Mouse (Mus musculus): ENCODE results near the gene Pls3. TPM values are rescaled to one million over a fixed set of nuclear protein-coding genes. Genes with fewer than 3 reads are reported as not detected.
"Not testable (repeated sequence)": the region's sequence is repeated elsewhere in the genome, so short reads cannot be mapped to it uniquely, and the experiment has no call there.

Gene Pls3
- polyA plus RNA-seq, 1 experiment from 2014 or later: 85.9 TPM

DNA sequence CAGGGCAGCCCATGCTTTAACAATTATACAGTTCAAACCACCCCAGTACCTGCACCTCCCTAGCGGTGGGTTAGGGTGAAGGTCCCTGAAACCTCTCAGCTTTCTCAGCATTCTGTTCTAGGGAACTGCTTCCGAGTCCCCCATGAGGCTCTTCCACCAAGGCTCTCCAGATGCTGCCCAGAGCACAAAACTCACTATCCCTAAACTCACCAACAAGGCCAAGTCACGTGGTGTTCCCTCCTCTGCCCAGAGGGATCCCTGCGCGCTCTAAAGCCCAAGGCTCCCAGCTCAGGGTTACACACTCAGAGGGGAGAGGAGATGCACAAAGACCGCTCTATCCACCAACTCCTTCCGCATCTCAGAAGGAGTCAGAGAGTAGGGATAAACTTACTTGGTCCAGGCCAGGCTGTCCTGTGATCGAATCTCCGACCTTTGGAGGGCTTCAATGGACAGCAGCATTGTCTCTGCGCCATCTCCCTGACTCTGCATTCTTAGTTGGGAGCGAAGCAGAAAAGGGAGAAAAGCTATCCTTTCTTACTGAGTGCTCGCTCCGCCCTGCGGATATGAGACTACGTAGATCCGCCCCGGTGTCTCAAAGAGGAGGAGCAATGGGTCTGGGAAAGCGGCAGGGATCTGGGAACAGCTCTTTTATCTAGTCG lies 110.7 kb downstream of the Pls3 start:
- Histone ChIP-seq H3K9me3 (no peaks in the 10 kb centered on the region), H3K27ac (peak overlapping the region; percentile 81)

DNA sequence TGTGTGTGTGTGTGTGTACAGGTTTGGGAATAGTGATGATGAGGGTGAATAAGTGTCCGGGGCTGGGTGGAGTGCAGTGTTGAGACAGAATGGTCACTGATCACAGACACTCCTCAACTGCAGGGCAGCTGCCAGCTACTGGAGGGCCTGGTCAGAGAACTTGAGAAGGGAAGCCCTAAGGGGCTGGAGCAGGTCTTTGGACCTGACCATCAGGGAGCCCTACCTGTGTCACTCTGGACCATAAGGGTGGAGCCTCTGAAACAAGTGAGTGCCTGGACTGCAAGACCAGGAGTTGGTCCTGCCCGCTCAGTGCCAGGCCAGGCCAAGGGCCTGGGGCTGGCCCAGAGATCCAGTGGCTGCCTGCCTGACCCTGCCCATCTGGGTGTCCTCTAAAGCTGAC lies 115.5 kb downstream of the Pls3 start:
- H3K4me3 ChIP-seq (replicated peaks); H3K4me2 ChIP-seq; H3K9ac ChIP-seq; H3K4me1 ChIP-seq; H3K27me3 ChIP-seq (replicated peaks); ATAC-seq (ENCODE audit: insufficient read depth, low FRiP score, low read depth); H3K27ac ChIP-seq; H3K9me3 ChIP-seq; H3K36me3 ChIP-seq: not testable (repeated sequence)
- WGBS: 80% methylated on average over 2 of the region's 2 CpGs

More for the DNA sequence above, 110.7 kb downstream of the Pls3 start:
- Histone ChIP-seq H3K27me3 (replicated peaks) (no peaks in the 10 kb centered on the region), H3K4me2 (peak overlapping the region; percentile 52), H3K4me3 (replicated peaks) (peak overlapping the region; percentile 46), H3K4me1 (no peaks in the 10 kb centered on the region), H3K9ac (peak overlapping the region; percentile 20; the same call in 1 of the 2 replicates), H3K36me3 (no peaks in the 10 kb centered on the region)
- 12% methylated on average over 19 of the region's 19 CpGs for WGBS
- peak; percentile 88 for ATAC-seq (ENCODE audit: insufficient read depth, low FRiP score, low read depth)

DNA sequence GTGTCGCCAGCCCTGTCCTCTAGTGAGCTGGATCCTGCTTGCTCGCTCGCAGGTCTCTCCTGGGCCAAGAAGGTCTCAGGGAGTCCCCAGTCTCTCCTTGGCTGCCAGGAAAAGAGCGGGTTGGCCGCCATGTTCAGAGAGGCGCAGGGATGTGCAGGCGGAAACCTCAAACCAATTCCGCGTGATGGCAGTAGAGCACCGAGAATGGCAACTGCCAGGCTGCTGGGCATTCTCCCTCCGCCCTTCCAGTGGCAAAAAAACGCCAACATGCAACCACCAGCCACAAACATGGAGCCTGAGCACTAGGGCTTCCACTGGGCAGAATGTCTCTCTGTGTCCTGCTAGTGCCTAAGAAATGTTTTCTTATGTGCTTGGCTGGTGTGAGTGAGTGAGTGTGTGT lies 115.9 kb downstream of the Pls3 start:
- not testable (repeated sequence) for H3K9ac ChIP-seq; H3K27ac ChIP-seq; H3K4me3 ChIP-seq (replicated peaks); H3K4me2 ChIP-seq; H3K4me1 ChIP-seq; H3K9me3 ChIP-seq; H3K27me3 ChIP-seq (replicated peaks); H3K36me3 ChIP-seq; ATAC-seq (ENCODE audit: insufficient read depth, low FRiP score, low read depth)
- 65% methylated on average over 12 of the region's 12 CpGs for WGBS

DNA sequence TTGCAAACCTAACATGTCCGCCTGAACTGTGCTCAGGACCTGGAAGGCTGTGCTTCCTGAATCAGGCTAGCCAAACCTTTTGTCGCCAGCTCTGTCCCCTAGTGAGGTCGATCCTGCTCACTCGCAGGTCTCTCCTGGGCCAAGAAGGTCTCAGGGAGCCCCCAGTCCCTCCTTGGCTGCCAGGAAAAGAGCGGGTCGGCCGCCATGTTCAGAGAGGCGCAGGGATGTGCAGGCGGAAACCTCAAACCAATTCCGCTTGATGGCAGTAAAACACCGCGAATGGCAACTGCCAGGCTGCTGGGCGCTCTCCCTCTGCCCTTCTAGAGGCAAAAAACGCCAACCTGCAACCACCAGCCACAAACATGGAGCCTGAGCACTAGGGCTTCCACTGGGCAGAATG lies 117.0 kb downstream of the Pls3 start:
- WGBS: 73% methylated on average over 14 of the region's 14 CpGs
- not testable (repeated sequence) for H3K4me3 ChIP-seq (replicated peaks); H3K9ac ChIP-seq; H3K4me2 ChIP-seq; H3K27me3 ChIP-seq (replicated peaks); H3K4me1 ChIP-seq; H3K9me3 ChIP-seq; ATAC-seq (ENCODE audit: insufficient read depth, low FRiP score, low read depth); H3K36me3 ChIP-seq; H3K27ac ChIP-seq

DNA sequence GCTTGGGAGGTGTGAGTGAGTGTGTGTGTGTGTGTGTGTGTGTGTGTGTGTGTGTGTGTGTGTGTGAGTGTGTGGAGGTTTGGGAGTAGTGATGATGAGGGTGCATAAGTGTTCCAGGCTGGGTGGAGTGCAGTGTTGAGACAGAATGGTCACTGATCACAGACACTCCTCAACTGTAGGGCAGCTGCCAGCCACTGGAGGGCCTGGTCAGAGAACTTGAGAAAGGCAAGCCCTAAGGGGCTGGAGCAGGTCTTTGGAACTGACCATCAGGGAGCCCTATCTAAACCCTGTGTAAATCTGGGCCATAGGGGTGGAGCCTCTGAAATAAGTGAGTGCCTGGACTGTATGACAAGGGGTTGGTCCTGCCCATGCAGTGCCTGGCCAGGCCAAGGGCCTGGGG lies 120.5 kb downstream of the Pls3 start:
- not testable (repeated sequence) for H3K4me1 ChIP-seq; H3K4me3 ChIP-seq (replicated peaks); ATAC-seq (ENCODE audit: insufficient read depth, low FRiP score, low read depth); H3K27ac ChIP-seq; H3K27me3 ChIP-seq (replicated peaks); H3K36me3 ChIP-seq; H3K9ac ChIP-seq; H3K4me2 ChIP-seq; H3K9me3 ChIP-seq

DNA sequence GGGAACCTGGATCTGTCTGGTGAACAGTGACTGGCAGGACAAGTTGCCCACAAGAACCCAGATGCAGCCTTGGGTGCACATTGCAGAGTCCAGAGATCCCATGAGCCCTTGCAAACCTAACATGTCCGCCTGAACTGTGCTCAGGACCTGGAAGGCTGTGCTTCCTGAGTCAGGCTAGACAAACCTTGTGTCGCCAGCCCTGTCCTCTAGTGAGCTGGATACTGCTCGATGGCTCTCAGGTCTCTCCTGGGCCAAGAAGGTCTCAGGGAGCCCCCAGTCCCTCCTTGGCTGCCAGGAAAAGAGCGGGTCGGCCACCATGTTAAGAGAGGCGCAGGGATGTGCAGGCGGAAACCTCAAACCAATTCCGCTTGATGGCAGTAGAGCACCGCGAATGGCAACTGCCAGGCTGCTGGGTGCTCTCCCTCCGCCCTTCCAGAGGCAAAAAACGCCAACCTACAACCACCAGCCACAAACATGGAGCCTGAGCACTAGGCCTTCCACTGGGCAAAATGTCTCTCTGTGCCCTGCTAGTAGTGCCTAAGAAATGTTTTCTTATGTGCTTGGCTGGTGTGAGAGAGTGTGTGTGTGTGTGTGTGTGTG lies 124.8 kb downstream of the Pls3 start:
- not testable (repeated sequence) for H3K27me3 ChIP-seq (replicated peaks); H3K27ac ChIP-seq; ATAC-seq (ENCODE audit: insufficient read depth, low FRiP score, low read depth); H3K36me3 ChIP-seq; H3K9ac ChIP-seq; H3K4me3 ChIP-seq (replicated peaks); H3K4me1 ChIP-seq; H3K9me3 ChIP-seq; H3K4me2 ChIP-seq
- 73% methylated on average over 8 of the region's 12 CpGs for WGBS

DNA sequence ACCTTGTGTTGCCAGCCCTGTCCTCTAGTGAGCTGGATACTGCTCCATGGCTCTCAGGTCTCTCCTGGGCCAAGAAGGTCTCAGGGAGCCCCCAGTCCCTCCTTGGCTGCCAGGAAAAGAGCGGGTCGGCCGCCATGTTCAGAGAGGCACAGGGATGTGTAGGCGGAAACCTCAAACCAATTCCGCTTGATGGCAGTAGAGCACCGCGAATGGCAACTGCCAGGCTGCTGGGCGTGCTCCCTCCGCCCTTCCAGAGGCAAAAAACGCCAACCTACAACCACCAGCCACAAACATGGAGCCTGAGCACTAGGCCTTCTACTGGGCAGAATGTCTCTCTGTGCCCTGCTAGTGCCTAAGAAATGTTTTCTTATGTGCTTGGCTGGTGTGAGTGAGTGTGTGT lies 125.7 kb downstream of the Pls3 start:
- H3K27me3 ChIP-seq (replicated peaks); H3K27ac ChIP-seq; H3K9ac ChIP-seq; H3K4me2 ChIP-seq; H3K36me3 ChIP-seq; H3K4me3 ChIP-seq (replicated peaks); H3K9me3 ChIP-seq; H3K4me1 ChIP-seq; ATAC-seq (ENCODE audit: insufficient read depth, low FRiP score, low read depth): not testable (repeated sequence)
- whole genome bisulfite sequencing: 77% methylated on average over 9 of the region's 10 CpGs

DNA sequence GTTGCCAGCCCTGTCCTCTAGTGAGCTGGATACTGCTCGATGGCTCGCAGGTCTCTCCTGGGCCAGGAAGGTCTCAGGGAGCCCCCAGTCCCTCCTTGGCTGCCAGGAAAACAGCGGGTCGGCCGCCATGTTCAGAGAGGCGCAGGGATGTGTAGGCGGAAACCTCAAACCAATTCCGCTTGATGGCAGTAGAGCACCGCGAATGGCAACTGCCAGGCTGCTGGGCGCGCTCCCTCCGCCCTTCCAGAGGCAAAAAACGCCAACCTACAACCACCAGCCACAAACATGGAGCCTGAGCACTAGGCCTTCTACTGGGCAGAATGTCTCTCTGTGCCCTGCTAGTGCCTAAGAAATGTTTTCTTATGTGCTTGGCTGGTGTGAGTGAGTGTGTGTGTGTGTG lies 130.5 kb downstream of the Pls3 start:
- ATAC-seq (ENCODE audit: insufficient read depth, low FRiP score, low read depth); H3K4me2 ChIP-seq; H3K4me1 ChIP-seq; H3K9me3 ChIP-seq; H3K9ac ChIP-seq; H3K36me3 ChIP-seq; H3K4me3 ChIP-seq (replicated peaks); H3K27me3 ChIP-seq (replicated peaks); H3K27ac ChIP-seq: not testable (repeated sequence)
- 64% methylated on average over 14 of the region's 14 CpGs for WGBS

DNA sequence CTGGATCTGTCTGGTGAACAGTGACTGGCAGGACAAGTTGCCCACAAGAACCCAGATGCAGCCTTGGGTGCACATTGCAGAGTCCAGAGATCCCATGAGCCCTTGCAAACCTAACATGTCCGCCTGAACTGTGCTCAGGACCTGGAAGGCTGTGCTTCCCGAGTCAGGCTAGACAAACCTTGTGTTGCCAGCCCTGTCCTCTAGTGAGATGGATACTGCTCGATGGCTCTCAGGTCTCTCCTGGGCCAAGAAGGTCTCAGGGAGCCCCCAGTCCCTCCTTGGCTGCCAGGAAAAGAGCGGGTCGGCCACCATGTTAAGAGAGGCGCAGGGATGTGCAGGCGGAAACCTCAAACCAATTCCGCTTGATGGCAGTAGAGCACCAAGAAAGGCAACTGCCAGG lies 135.5 kb downstream of the Pls3 start:
- ATAC-seq (ENCODE audit: insufficient read depth, low FRiP score, low read depth); H3K4me2 ChIP-seq; H3K9ac ChIP-seq; H3K4me1 ChIP-seq; H3K9me3 ChIP-seq; H3K36me3 ChIP-seq; H3K27me3 ChIP-seq (replicated peaks); H3K27ac ChIP-seq; H3K4me3 ChIP-seq (replicated peaks): not testable (repeated sequence)
- WGBS: 67% methylated on average over 3 of the region's 8 CpGs

Data from stomach, embryonic 15.5 days (tissue).